Mouse (Mus musculus): ENCODE results near the gene Jun.
A peak's percentile ranks its signal among the peaks of the same experiment; 100 is the strongest.

The Jun gene

GRCm38 (mm10) chr4:95074319-95074718 is 22.3 kb upstream of the Jun start:
- DNase-seq (ENCODE audit: low spot score in 2 of 2) = no peak

GRCm38 (mm10) chr4:95073214-95073750 is 21.3 kb upstream of the Jun start:
- no peak for DNase-seq (ENCODE audit: low spot score in 2 of 2)

- no peak for DNase-seq (ENCODE audit: low spot score in 2 of 2)
These were observed 18.4 kb upstream of the Jun start for GRCm38 (mm10) chr4:95070407-95070806.

GRCm38 (mm10) chr4:95068045-95068948 is 16.3 kb upstream of the Jun start:
- DNase-seq (ENCODE audit: low spot score in 2 of 2) = no peak

GRCm38 (mm10) chr4:95063609-95064210 is 11.7 kb upstream of the Jun start:
- no peak for DNase-seq (ENCODE audit: low spot score in 2 of 2)

- DNase-seq (ENCODE audit: low spot score in 2 of 2) = no peak
These were observed 10.9 kb upstream of the Jun start for GRCm38 (mm10) chr4:95062873-95063272.

- no peak for DNase-seq (ENCODE audit: low spot score in 2 of 2)
These were observed 5.2 kb upstream of the Jun start for GRCm38 (mm10) chr4:95057264-95057663.

GRCm38 (mm10) chr4:95055276-95055675 is 3.3 kb upstream of the Jun start:
- no peak for DNase-seq (ENCODE audit: low spot score in 2 of 2)

GRCm38 (mm10) chr4:95054336-95054735 is 2.3 kb upstream of the Jun start:
- DNase-seq (ENCODE audit: low spot score in 2 of 2) = no peak

GRCm38 (mm10) chr4:95053791-95054117 is 1.7 kb upstream of the Jun start:
- peak; percentile 80 to 82 for DNase-seq (ENCODE audit: low spot score in 2 of 2)

GRCm38 (mm10) chr4:95053041-95053790 is 1.2 kb upstream of the Jun start:
- peak; percentile 94 to 96 for DNase-seq (ENCODE audit: low spot score in 2 of 2)

- peak; percentile 71 to 73 for DNase-seq (ENCODE audit: low spot score in 2 of 2)
These were observed 631 bp downstream of the Jun start for GRCm38 (mm10) chr4:95051311-95051871.

- DNase-seq (ENCODE audit: low spot score in 2 of 2) = peak; percentile 82 to 83
These were observed 1.3 kb downstream of the Jun start for GRCm38 (mm10) chr4:95050518-95051278.

GRCm38 (mm10) chr4:95049884-95050517 is 2.0 kb downstream of the Jun start:
- peak; percentile 81 to 85 for DNase-seq (ENCODE audit: low spot score in 2 of 2)

GRCm38 (mm10) chr4:95049153-95049552 is 2.9 kb downstream of the Jun start:
- DNase-seq (ENCODE audit: low spot score in 2 of 2) = no peak

GRCm38 (mm10) chr4:95048731-95049100 is 3.3 kb downstream of the Jun start:
- DNase-seq (ENCODE audit: low spot score in 2 of 2) = no peak

GRCm38 (mm10) chr4:95048021-95048730 is 3.8 kb downstream of the Jun start:
- no peak for DNase-seq (ENCODE audit: low spot score in 2 of 2)

- no peak for DNase-seq (ENCODE audit: low spot score in 2 of 2)
These were observed 6.9 kb downstream of the Jun start for GRCm38 (mm10) chr4:95045133-95045532.

- DNase-seq (ENCODE audit: low spot score in 2 of 2) = no peak
These were observed 7.3 kb downstream of the Jun start for GRCm38 (mm10) chr4:95044721-95045120.

- no peak for DNase-seq (ENCODE audit: low spot score in 2 of 2)
These were observed 14.0 kb downstream of the Jun start for GRCm38 (mm10) chr4:95038024-95038423.
